Mouse (Mus musculus) gastrocnemius, postnatal 36 days (tissue): ENCODE measurements around the gene Shank2. TPM values are rescaled to one million over a fixed set of nuclear protein-coding genes. Genes with fewer than 3 reads are reported as not detected.

Experiments used
- DNase-seq, 2 experiments: peaks; one replicate each; pipeline ENCODE4 v3.0.0; 2022
- intact Hi-C: fragments of 180-260 bp; cut with DNase I; formaldehyde crosslinking; loops from one replicate; pipeline ENCODE4 v1.15.1; 2025
- total RNA-seq, 2 experiments: library from RNA; stranded (reverse); gene quantifications; 2 replicates each; pipeline ENCODE4 v1.2.3; 2021

The Shank2 gene
- total RNA-seq, 2 experiments from 2014 or later: 0.05 to 0.18 TPM

DNA sequence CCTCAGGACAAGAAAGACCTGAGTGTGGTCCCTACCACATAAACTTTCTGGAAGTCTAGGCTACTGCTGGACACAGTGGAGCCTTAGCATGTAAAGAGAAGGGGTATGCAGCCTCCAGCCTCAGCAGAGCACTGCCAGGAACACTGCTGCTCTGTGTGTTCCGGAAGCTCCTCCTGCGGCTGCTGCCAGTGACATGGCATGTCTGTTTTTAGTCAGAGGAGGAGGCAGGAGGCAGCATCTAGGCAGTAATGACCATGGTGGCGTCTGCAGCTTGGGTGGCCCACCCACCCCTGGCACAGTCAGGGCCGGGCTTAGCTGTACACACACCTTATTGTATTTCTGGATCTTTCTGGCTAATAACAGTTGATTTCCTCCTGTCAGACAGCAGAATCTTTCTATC is 405.9 kb downstream of the Shank2 start:
- no peak for DNase-seq
- intact Hi-C loops: no loop called here

DNA sequence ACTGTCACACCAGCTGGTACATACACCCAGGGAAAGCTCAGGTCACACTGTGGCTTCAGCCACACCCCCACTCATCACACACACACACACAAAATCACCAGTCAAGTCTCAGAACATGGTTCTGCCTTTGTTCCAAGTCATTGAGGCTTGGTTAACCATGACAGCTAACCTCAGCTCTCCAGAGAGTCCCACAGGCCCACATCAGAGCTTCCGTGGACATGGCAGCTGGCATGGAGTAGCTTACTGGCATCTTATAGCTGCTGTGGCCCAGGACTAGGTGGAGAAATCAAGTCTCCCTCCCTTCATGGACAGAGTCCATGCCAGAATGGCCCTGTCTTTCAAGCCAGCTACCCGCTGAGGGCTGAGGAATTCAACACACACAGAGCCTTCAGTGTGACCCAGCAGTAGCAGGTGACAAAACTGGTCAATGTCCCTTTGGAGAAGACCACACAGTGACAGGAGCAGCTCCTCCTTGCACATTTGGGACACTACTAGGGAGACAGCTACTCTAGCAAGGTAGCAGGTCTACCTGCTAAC is 406.8 kb downstream of the Shank2 start:
- intact Hi-C loops: no loop called here
- DNase-seq: no peak

DNA sequence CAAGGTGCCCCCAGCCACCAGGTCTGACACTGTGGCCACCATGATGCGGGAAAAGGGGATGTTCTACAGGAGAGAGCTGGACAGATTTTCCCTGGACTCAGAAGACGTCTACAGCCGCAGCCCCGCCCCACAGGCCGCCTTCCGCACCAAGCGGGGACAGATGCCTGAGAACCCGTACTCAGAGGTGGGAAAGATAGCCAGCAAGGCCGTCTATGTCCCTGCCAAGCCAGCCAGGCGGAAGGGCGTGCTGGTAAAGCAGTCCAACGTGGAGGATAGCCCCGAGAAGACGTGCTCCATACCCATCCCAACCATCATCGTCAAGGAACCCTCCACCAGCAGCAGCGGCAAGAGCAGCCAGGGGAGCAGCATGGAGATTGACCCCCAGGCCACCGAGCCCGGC is 408.0 kb downstream of the Shank2 start:
- no peak for DNase-seq
- intact Hi-C loops: no loop called here

DNA sequence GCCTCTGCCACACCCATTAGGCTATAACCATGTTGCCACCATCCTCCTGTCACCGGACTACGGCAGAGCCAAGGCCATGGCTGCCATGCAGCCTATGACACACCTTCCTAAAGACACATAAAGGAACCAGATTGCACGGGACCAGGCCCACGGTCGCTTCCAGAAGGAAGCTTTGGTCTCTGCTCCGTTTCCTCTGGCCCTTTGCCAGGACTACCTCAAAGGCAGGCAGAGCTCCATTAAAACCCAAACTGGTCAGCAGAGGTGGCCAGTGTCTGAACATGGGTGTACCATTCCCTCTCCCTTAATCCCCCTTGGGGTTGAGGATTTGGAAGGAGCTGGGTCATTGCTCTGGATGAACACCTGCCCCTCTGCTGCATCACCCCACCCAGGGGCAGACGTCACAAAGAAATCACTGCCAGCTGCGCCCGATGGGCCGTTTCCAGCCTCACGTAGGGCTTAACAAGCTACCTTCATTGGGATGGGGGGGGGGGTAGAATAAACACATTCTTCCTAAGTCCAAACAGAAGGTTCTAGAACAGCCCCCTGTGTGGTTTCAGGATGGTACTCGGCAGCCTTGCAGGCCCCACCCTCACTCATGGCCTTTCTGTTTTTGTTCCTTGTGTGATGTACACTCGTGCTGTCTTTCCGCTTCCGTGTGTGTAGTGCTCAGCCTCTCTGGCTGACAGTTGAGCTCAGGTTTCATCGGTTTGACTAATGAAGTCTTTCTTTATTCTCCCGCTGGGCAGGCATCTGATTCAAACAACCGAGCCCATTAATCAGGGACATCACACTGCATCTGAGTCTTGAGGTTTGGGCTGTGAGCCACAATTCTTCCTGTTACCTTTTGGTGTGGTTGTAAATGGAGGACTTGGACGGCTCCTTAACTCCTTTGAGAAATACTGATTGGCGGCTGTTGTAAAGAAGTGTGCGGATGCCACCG is 410.5 kb downstream of the Shank2 start:
- DNase-seq: no peak
- intact Hi-C loops: no loop called here

DNA sequence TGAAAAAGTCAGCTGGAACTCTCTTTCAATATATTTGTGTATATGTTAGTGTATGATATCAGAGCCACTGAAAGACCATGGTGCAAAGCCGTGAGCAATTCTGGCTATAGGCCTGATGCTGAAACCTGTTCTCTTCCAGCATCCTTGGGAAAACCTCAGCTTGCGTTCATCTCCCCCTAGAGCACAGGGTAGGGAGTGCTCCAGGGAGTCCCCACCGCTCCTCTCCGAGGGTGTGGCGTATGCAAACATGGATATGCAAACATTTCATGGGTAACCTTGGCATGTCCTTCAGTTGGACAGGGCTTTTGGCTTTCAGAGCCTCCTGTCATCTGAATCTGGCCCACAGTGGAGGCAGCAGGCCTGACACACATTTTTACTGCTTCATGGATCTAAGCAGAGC is 412.9 kb downstream of the Shank2 start:
- intact Hi-C loops: no loop called here
- DNase-seq: no peak

DNA sequence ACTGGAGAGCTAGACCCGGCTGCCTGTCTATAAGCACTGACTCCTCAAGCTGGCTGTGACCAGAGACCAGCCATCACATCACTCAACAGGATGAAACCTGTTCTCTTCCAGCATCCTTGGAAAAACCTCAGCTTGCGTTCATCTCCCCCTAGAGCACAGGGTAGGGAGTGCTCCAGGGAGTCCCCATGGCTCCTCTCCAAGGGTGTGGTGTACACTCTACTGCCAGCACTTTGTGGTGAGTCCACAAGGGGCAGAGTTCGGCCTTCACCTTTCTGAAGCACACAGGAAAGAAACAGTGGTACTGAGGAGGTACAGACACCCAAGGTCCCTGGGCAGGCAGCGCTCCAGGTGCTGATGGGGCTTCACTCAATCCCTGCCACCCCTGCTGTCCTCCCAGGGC is 414.1 kb downstream of the Shank2 start:
- intact Hi-C loops: no loop called here

DNA sequence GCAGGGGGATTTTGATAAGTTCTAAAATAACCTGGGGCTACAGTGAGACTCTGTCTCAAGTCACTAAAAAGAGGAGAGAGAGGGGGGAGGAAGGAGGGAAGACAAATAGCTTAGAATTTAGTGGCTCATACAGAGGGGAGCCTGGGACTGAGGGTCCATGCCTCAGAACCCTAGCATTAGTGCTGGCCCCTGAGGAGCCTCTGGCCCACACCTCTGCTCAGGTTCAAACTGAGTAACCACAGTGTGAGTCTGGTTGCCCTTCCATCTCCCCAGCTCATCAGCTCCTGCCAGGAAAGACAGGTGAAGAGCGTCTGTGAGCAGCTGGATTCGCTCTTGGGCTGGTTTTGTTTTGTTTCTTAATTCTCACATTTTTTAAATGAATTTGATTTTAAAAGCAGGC is 415.5 kb downstream of the Shank2 start:
- intact Hi-C loops: no loop called here
- DNase-seq: no peak

More for the DNA sequence above, 414.1 kb downstream of the Shank2 start:
- no peak for DNase-seq

DNA sequence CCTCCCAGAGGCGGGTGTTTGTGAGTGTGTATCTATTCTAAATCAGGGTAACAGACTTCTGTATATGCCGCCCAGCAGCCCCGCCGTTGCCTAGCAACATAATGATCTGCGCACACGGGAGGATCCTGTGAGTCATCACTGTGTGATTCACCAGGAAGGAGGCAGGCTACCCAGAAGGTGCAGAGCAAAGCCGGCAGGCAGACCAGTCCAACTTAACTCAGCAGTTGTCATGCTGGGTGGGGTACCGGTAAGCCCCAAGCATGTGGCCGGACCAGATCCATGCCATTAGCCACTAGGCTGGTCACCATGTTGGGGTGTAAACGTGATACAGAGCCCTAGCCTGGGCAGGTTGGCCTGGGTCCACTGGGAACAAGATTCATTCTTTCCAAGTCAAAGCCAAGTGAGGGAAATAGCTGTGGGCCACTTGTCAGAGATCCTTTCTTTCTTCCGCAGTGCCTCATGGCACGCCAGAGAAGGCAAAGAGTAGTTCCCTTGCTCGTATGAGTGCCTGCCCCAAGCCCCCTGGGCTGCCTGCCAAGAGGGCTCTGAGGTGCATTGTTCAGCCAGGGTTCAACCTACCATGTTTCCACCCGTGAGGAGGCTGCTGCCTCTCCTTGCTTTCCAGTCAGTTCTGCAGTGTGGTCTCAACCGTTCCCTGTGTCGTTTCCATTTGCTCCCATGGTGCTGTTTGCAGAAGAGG is 416.1 kb downstream of the Shank2 start:
- intact Hi-C loops: no loop called here
- DNase-seq: peak in 1 of 2 experiments; percentile 20

DNA sequence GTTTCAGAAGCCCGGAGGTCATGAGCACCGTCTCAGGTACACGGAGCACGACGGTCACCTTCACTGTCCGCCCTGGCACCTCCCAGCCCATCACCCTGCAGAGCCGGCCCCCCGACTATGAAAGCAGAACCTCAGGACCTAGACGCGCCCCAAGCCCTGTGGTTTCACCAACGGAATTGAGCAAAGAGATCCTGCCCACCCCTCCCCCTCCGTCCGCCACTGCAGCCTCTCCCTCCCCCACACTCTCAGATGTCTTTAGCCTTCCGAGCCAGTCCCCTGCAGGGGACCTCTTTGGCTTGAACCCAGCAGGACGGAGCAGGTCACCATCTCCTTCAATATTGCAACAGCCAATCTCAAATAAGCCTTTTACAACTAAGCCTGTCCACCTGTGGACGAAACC is 418.8 kb downstream of the Shank2 start:
- DNase-seq: no peak
- intact Hi-C loops: loop anchor here (10.0 kb wide), 1 partner anchor 336 kb away; no protein-coding TSS in a partner anchor

DNA sequence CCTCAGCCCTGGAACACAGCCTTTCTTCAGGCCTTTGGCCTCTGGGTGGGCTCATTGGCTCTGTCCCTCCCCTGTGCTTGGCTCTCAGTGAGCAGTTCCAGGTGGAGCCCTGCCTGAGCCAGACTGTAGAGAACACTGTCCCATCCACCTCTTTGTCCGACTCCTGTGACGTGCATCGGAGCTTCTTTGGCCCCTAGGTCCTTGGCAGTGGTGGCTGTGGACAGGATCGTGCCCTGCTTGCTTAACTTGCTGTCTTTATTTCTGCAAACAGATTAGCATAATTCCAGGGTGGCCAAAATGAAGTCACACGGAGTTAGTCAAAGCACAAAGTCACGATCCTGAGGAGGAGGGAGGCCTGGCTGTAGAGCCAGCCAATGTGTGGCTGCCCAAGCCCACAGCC is 419.8 kb downstream of the Shank2 start:
- intact Hi-C loops: loop anchor here (10.0 kb wide), 1 partner anchor 337 kb away; no protein-coding TSS in a partner anchor
- DNase-seq: no peak

DNA sequence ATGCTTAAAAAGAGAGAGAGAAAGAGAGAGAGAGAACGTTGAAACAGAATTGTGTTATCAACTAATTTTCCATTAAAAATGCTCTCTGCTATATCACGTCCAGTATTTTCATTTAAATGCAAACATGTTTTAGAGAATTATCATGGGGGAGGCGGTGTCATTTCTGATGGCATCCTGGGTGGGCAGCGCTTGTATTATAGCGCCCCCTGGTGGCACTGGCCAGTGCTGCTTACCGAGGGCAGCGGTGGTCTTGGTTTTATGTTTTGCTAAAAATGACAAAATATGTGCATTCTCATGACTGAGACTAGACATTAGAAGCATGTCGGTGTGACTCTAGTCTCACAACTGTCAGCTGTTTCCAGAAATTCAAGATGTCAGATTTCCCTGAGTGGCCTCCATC is 424.2 kb downstream of the Shank2 start:
- peak in 1 of 2 experiments; percentile 29 for DNase-seq
- intact Hi-C loops: loop anchor here (1.0 to 10.0 kb wide), 2 partner anchors 209 to 341 kb away; no protein-coding TSS in a partner anchor

DNA sequence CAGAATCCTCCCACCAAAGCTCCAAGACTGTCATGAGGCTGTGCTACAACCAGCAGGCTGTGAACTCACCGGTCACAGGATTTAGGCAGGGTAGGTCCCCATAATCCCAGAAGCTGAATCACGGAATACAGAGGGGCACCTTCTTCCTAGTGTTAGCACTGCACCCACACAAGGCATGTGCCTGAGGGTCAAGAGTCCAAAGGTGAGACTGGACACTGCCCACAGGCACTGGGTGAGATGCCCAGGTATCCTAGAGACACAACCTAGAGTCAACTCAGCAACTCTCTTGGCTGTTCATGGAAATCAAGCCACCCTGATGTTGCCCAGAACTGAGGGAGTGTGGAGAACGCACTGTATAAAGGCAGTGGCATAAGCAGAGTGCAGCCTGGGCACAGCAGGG is 424.9 kb downstream of the Shank2 start:
- intact Hi-C loops: loop anchor here (1.0 to 10.0 kb wide), 2 partner anchors 209 to 342 kb away; no protein-coding TSS in a partner anchor
- no peak for DNase-seq

DNA sequence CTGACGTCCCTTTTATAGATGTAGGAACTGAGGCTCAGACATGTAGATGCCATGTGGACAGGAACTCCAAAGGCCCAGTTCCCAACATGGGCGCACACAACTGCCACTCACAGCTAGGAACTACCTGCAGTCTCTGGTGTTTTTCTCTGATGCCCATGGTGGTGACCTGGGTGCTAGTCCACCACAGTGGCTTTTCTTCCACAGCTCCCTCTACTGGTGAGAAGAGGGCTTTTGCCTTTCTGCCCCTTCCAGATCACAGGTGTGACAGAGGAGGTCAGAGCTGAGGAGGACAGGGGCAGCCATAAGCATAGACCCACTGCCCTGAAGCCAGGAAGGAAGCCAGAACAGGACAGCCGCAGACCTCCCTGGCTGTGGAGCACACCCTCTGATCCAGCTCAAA is 425.7 kb downstream of the Shank2 start:
- intact Hi-C loops: loop anchor here (10.0 kb wide), 1 partner anchor 343 kb away; no protein-coding TSS in a partner anchor
- no peak for DNase-seq

DNA sequence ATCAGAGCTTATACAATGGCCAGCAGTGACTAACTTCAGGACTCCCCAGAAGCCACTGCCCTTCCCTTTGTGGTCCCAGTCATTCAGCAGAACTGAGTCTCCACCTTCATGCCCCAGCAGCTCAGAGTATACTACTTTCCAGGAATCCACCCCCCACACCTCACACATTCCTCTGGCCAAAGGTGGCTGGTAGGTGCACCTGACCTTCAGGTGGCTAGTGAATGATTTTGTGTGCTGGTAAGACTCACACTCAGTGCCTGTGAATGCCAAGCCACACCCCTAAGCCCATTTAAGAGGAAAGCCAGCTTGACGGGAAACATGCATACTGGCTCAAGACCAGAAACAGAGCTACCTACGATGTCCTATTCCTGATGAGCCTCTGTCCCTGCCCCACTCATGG is 431.2 kb downstream of the Shank2 start:
- DNase-seq: no peak
- intact Hi-C loops: no loop called here

DNA sequence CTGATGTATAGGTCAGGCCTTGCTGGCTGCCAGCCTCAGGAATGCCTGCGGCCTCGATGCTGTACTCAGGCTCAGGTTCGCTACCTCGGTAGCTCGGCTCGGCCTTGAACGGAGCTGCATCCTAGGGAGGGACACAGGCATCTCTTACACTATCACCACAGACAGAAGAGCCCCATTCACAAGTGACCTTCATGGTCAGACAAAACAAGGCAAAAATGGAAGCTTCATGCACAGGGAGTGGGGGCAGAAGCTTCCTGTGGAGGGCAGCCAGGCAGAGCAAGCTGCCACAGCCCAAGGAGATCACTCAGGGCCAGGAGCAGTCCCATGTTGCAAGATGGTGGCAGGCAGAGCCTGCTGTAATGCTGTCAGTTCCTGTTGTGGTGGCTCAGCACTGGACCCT is 437.1 kb downstream of the Shank2 start:
- intact Hi-C loops: no loop called here
- no peak for DNase-seq

DNA sequence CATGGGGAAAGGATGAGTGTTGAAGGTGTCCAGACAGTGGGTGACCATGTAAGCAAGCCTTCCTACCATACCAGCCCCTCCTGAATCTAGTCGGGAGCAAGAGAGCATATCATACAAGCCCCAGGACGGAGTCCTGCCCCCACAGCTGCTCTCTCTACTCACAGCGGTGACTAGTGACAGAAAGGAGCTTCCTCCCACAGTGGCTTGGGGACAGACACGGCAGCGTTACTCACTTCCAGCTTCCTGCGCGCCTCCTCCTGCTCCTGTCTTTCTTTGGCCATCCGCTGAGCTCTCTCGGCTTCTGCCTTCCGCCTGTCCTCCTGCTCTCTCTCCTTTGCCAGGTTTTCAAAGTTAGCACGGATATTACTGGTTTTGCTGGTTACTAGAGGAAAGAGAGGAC is 439.7 kb downstream of the Shank2 start:
- intact Hi-C loops: no loop called here

DNA sequence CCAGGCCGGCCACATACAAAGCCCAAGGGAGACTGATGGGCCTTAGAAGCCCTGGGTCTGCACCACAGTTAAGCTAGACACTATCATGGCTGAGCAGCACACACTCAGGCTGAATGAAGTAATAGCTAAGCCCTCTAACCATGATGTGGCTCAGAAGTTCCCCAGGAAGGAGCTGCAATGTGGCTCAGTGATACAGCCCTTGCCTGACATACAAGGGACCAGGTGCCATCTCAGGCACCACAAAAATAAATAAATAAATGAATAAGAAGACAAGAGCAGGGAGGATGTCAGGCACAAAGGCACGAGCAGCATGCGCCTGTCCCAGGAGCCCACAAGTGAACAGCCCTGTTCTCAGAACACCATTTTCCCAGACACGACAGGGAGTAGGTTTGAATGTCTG is 440.2 kb downstream of the Shank2 start:
- intact Hi-C loops: no loop called here
- no peak for DNase-seq

More for the DNA sequence above, 439.7 kb downstream of the Shank2 start:
- DNase-seq: no peak

DNA sequence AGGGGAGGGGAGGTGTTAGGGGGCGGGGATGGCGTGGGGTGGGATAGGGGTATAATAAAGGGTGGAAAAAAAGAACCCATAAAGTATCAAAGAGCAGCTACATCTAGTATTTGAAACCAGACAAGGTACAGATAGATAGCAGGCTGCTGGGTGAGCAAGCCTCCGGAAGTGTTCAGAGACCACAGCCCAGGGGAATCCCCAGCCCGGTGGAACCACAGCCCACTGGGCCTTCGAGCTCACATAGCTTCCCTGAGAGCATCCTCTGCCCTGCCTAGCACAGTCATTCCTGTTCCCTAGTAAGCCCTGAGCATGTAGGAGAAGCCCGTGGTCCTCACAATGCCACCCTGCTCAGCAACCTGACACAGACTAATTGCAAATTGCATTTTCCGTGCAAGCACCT is 443.1 kb downstream of the Shank2 start:
- DNase-seq: no peak
- intact Hi-C loops: no loop called here

DNA sequence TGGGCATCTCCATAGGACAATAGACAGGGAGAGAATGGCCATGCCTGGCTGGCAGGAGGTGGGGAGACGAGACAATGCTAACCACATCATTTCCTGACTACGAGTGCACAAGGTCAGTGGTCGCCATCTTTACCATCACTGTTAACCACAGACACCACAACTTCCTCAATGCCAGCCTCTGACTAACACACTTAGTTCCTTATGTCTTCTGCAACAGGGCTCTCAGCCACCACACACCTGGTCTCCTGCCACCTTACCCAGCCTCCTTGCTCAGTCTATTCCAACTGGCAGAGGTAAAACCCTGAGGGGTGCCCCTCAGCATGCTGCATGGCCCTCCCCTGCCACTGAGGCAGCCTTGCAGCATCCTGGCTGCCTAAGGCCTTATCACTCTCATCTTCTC is 445.4 kb downstream of the Shank2 start:
- intact Hi-C loops: no loop called here
- DNase-seq: no peak

DNA sequence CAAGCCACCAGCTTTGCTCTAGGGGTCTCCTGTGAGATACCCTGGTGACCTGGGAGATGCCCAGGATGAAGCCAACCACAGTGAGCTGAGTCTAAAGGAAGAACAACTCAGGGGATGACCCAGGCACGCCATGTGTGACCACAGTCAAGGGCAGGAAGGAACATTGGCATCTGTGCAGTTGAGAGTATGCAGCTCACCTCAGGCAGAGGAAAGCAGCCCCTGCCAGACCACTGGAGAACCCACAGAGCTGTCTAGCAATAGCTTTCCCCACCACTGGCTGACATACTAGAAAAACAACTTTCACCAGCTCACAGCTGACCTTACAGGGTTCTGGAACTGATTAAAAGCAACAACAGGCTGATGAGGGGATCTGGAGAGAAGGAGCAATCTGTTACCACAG is 446.5 kb downstream of the Shank2 start:
- intact Hi-C loops: no loop called here
- DNase-seq: no peak
